In the genomic region with DNA sequence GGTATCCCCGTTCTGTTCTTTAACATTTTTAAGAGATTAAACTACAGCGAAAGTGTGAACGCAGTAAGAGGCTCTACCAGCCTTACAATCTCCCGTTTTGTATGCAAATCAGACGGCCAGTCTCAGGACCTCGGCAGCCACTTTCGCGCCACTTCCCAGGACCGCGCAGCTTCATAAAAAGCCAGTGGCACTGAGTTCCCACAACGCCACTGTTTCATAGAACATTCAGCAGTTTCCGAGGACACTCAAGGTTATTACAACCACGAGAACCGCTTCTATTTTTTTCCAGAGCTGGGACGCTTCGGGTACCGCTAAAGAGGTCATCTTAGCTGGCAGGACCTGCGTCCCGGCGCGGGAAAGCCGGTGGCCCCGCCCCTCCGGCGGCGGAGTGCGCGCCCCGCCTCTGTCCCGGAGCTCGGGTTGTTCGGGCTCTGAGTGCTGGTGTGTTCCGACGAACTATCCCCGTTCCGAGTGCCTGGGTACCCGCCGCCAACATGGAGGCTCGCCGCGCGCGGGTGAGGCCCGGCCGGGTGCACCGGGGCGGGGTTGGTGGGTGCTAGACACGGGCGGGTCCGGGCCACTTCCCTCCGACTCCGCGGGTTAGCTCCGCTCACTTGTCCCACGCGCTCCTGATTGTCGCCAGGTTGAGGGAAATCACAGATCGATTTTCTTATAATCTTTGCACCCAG, we compare ENCODE assay signal across 8 mouse cellular contexts. TPM values are rescaled to one million over a fixed set of nuclear protein-coding genes. Genes with fewer than 3 reads are reported as not detected.
DNase-seq lines count a peak whose midpoint lies in the region; ATAC-seq and TF ChIP-seq lines count a peak whose summit lies in the region.

Gene Cdca7 (plus strand): TSS at position 363 of the 689 bp plus-strand sequence.

- peak within 1 kb of the TSS; percentile 97 for H3K4me3 ChIP-seq in G1E (ENCODE audit: low read depth, low read length)
- H3K4me3 ChIP-seq in forebrain, postnatal 0 days (ENCODE audit: low read depth, low read length) = peak within 1 kb of the TSS; percentile 61
- H3K4me3 ChIP-seq in layer of hippocampus, adult 2 months = peak within 1 kb of the TSS; percentile 90
- peak within 1 kb of the TSS; percentile 83 for H3K4me3 ChIP-seq in lung, embryonic 14.5 days (ENCODE audit: low read depth, low read length)

- H3K9ac ChIP-seq in forebrain, postnatal 0 days = peak within 1 kb of the TSS; percentile 57
- peak within 1 kb of the TSS; percentile 91 for H3K9ac ChIP-seq in lung, embryonic 14.5 days

- H3K27me3 ChIP-seq in G1E (ENCODE audit: insufficient read depth, low read length) = no peaks in the 10 kb centered on the region
- no peaks in the 10 kb centered on the region for H3K27me3 ChIP-seq in forebrain, postnatal 0 days (ENCODE audit: insufficient read depth, low read length)
- H3K27me3 ChIP-seq in lung, embryonic 14.5 days (ENCODE audit: insufficient read depth, low read length) = no peaks in the 10 kb centered on the region

- WGBS in forebrain, postnatal 0 days = under 1% methylated on average over 58 of the region's 58 CpGs
- WGBS in lung, embryonic 14.5 days = under 1% methylated on average over 58 of the region's 58 CpGs

- peak; percentile 84 for DNase-seq in G1E (ENCODE audit: low spot score)
- DNase-seq in cerebellum, adult 18-20 months = peak; percentile 8 to 44
- DNase-seq in forebrain, postnatal 0 days = peak; percentile 75
- DNase-seq in heart, postnatal 4 days = peak; percentile 81
- peak; percentile 12 to 48 for DNase-seq in layer of hippocampus, adult 2 months (ENCODE audit: low spot score in 2 of 2)
- DNase-seq in lung, embryonic 14.5 days = peak; percentile 90
- DNase-seq in thymus, adult 18-20 months = peak; percentile 67 to 72

- ATAC-seq in G1E (ENCODE audit: extremely low read depth, insufficient number of reproducible peaks, low FRiP score, poor library complexity, severe bottlenecking) = peak; percentile 74
- peak; percentile 78 for ATAC-seq in forebrain, postnatal 0 days
- ATAC-seq in lung, embryonic 14.5 days (ENCODE audit: insufficient read depth) = peak; percentile 89
- ATAC-seq in neutrophil, adult 5-6 weeks (ENCODE audit: extremely low read depth, insufficient number of reproducible peaks, low FRiP score, poor library complexity, severe bottlenecking) = peak; percentile 56

- TF ChIP-seq CTCF in G1E (IDR thresholded peaks at IDR 0.05; ENCODE audit: low read depth, low read length) = no peak
- TF ChIP-seq CTCF in forebrain, postnatal 0 days (IDR thresholded peaks at IDR 0.05; ENCODE audit: low read depth) = no peak
- TF ChIP-seq CTCF in layer of hippocampus, adult 2 months (conservative IDR thresholded peaks at IDR 0.05) = no peak
- TF ChIP-seq CTCF in lung, embryonic 14.5 days (IDR thresholded peaks at IDR 0.05; ENCODE audit: low read depth) = no peak

- peaks cover 34% of the 10 kb centered on the region for H3K36me3 ChIP-seq in G1E (replicated peaks)
- H3K36me3 ChIP-seq in forebrain, postnatal 0 days (ENCODE audit: insufficient read depth) = no peaks in the 10 kb centered on the region
- peaks cover 20% of the 10 kb centered on the region for H3K36me3 ChIP-seq in lung, embryonic 14.5 days (ENCODE audit: insufficient read depth)

- no peaks in the 10 kb centered on the region for H3K9me3 ChIP-seq in G1E (replicated peaks)
- no peaks in the 10 kb centered on the region for H3K9me3 ChIP-seq in forebrain, postnatal 0 days (ENCODE audit: low read length)
- H3K9me3 ChIP-seq in lung, embryonic 14.5 days (ENCODE audit: low read depth, low read length) = no peaks in the 10 kb centered on the region

- peak within 1 kb of the TSS; percentile 83 for H3K27ac ChIP-seq in forebrain, postnatal 0 days (ENCODE audit: low read depth, low read length)
- peak within 1 kb of the TSS; percentile 92 for H3K27ac ChIP-seq in layer of hippocampus, adult 2 months
- peak within 1 kb of the TSS; percentile 90 for H3K27ac ChIP-seq in lung, embryonic 14.5 days (ENCODE audit: low read depth)

- H3K4me2 ChIP-seq in forebrain, postnatal 0 days (ENCODE audit: low read depth) = peak within 1 kb of the TSS; percentile 86
- peak within 1 kb of the TSS; percentile 73 for H3K4me2 ChIP-seq in lung, embryonic 14.5 days

- H3K4me1 ChIP-seq in G1E (ENCODE audit: insufficient read depth, low read depth, low read length) = peaks cover 75% of the 10 kb centered on the region
- H3K4me1 ChIP-seq in forebrain, postnatal 0 days (ENCODE audit: insufficient read depth) = peaks cover 3% of the 10 kb centered on the region; the same call in 1 of the 2 replicates
- H3K4me1 ChIP-seq in lung, embryonic 14.5 days (ENCODE audit: insufficient read depth) = peaks cover 12% of the 10 kb centered on the region

RNA-seq across cellular contexts. Expression of gene Cdca7, which starts in this region (rescaled TPM):
- total RNA-seq in G1E (2014; fragmentation: Nextera tagmentation) (124 and 167 TPM in 2 replicates), G1E (2017) (162 and 191 TPM in 2 replicates)
- 84.1 and 90.9 TPM in 2 replicates for polyA plus RNA-seq in G1E (2012)
- 21.9 and 28.9 TPM in 2 replicates for total RNA-seq in forebrain, postnatal 0 days (2014; rRNA removed)
- polyA plus RNA-seq in forebrain, postnatal 0 days (2015; fragmentation: Nextera tagmentation; extraction: Ambion mirVana) = 15.6 and 20.6 TPM in 2 replicates
- total RNA-seq in heart, postnatal 4 days (2021) = 10 to 100 TPM; 17.1 to 19.3 TPM
- 1 to 10 TPM; 3.1 to 9.1 TPM for total RNA-seq in layer of hippocampus, adult 2 months (2021)
- polyA plus RNA-seq in lung, embryonic 14.5 days (2014; fragmentation: Nextera tagmentation; extraction: Ambion mirVana) = 180 and 188 TPM in 2 replicates
- 17.1 and 19.3 TPM in 2 replicates for total RNA-seq in neutrophil, adult 5-6 weeks (2017)

Comparison
In these comparisons a context has a peak if more than half of its experiments do, and no peak if none do; other contexts are left out.
1. Peak in every context shown above with its lines: DNase-seq, ATAC-seq, H3K4me3 ChIP-seq and H3K27ac ChIP-seq.
2. DNase-seq: peak in every context shown above with its lines; median percentile 90 in lung, embryonic 14.5 days; 84 in G1E; 81 in heart, postnatal 4 days; 75 in forebrain, postnatal 0 days; 70 in thymus, adult 18-20 months; 30 in layer of hippocampus, adult 2 months; 26 in cerebellum, adult 18-20 months.